Mouse (Mus musculus) heart, embryonic 10.5 days (tissue): ENCODE measurements at regions not wholly inside any gene's neighbourhood (a gene's known extent, or its start where the extent isn't known, plus 50 kb on each side); places are given as distances from the start of the nearest gene placed in this dataset.

Experiments
- DNase-seq: peaks from one replicate; pipeline ENCODE4 v3.0.0-alpha.2; 2017; ENCODE audit warnings: low spot score
- H3K27ac ChIP-seq: fragments of 300-500 bp; sonication (generic); 2 replicates; pipeline ENCODE4 v1.5.1; 2016; ENCODE audit warnings: mild to moderate bottlenecking
- H3K27me3 ChIP-seq: fragments of 300-500 bp; sonication (generic); 2 replicates; pipeline ENCODE4 v1.6.1; 2016; ENCODE audit warnings: mild to moderate bottlenecking; ENCODE audit not compliant: poor library complexity, insufficient read depth, severe bottlenecking
- H3K36me3 ChIP-seq: fragments of 300-500 bp; sonication (generic); 2 replicates; pipeline ENCODE4 v1.6.1; 2016; ENCODE audit warnings: mild to moderate bottlenecking, moderate library complexity
- H3K4me1 ChIP-seq: fragments of 300-500 bp; sonication (generic); 2 replicates; pipeline ENCODE4 v1.6.1; 2016; ENCODE audit warnings: mild to moderate bottlenecking
- H3K4me3 ChIP-seq: fragments of 300-500 bp; sonication (generic); 2 replicates; pipeline ENCODE4 v1.5.1; 2016; ENCODE audit warnings: mild to moderate bottlenecking, moderate library complexity
- H3K9me3 ChIP-seq: fragments of 300-500 bp; sonication (generic); 2 replicates; pipeline ENCODE4 v1.6.1; 2016; ENCODE audit warnings: mild to moderate bottlenecking, moderate library complexity
- WGBS: fragments of 180-500 bp; shearing (Covaris S2); methylation state at CpG from one replicate; pipeline ENCODE4 v1.1.7; 2016; 5-methylcytosine and 5-hydroxymethylcytosine counted together

GRCm38 (mm10) chr10:118640810-118641427 is 200.1 kb downstream of the Ifng start:
- 71% methylated on average over 12 of the region's 12 CpGs for WGBS

GRCm38 (mm10) chr10:118643622-118644021 is 202.8 kb downstream of the Ifng start:
- Histone ChIP-seq H3K36me3 (no peaks in the 10 kb centered on the region), H3K4me3 (no peak overlapping the region), H3K27me3 (no peaks in the 10 kb centered on the region), H3K4me1 (0 out of 2 replicates have a peak, but pooled peaks cover 14% of the 10 kb centered on the region), H3K9me3 (no peaks in the 10 kb centered on the region), H3K27ac (no peak overlapping the region)
- no peak for DNase-seq
- 73% methylated on average over 8 of the region's 8 CpGs for WGBS

More at GRCm38 (mm10) chr10:118640810-118641427, 200.1 kb downstream of the Ifng start:
- DNase-seq: no peak
- H3K9me3 ChIP-seq: no peaks in the 10 kb centered on the region
- H3K27me3 ChIP-seq: no peaks in the 10 kb centered on the region
- H3K36me3 ChIP-seq: no peaks in the 10 kb centered on the region
- no peak overlapping the region for H3K4me3 ChIP-seq
- H3K27ac ChIP-seq: no peak overlapping the region
- 0 out of 2 replicates have a peak, but pooled peaks cover 9% of the 10 kb centered on the region for H3K4me1 ChIP-seq

- H3K36me3 ChIP-seq: no peaks in the 10 kb centered on the region
- 56% methylated on average over 2 of the region's 2 CpGs for WGBS
- no peak overlapping the region for H3K4me3 ChIP-seq
- no peak for DNase-seq
- H3K27ac ChIP-seq: no peak overlapping the region
- H3K9me3 ChIP-seq: no peaks in the 10 kb centered on the region
- H3K27me3 ChIP-seq: no peaks in the 10 kb centered on the region
- H3K4me1 ChIP-seq: peaks cover 10% of the 10 kb centered on the region; the same call in 1 of the 2 replicates
Observed at GRCm38 (mm10) chr10:118648111-118648510, 207.3 kb downstream of the Ifng start.

- DNase-seq: no peak
- WGBS: 78% methylated on average over 5 of the region's 5 CpGs
- Histone ChIP-seq H3K27ac (no peak overlapping the region), H3K9me3 (no peaks in the 10 kb centered on the region), H3K4me1 (peaks cover 7% of the 10 kb centered on the region; the same call in 1 of the 2 replicates), H3K36me3 (no peaks in the 10 kb centered on the region), H3K4me3 (no peak overlapping the region), H3K27me3 (no peaks in the 10 kb centered on the region)
Observed at GRCm38 (mm10) chr10:118656561-118656960, 213.4 kb downstream of the Dyrk2 start.

GRCm38 (mm10) chr10:118666009-118666408 is 204.0 kb downstream of the Dyrk2 start:
- H3K4me1 ChIP-seq: no peaks in the 10 kb centered on the region
- no peak overlapping the region for H3K4me3 ChIP-seq
- H3K27me3 ChIP-seq: no peaks in the 10 kb centered on the region
- no peaks in the 10 kb centered on the region for H3K36me3 ChIP-seq
- H3K9me3 ChIP-seq: no peaks in the 10 kb centered on the region
- H3K27ac ChIP-seq: no peak overlapping the region
- 72% methylated on average over 3 of the region's 3 CpGs for WGBS
- DNase-seq: no peak

GRCm38 (mm10) chr10:118675816-118676465 is 194.1 kb downstream of the Dyrk2 start:
- no peaks in the 10 kb centered on the region for H3K27me3 ChIP-seq
- H3K36me3 ChIP-seq: no peaks in the 10 kb centered on the region
- 40% methylated on average over 18 of the region's 18 CpGs for WGBS
- DNase-seq: peak; percentile 79
- peak overlapping the region; percentile 40 for H3K4me3 ChIP-seq
- no peaks in the 10 kb centered on the region for H3K9me3 ChIP-seq
- no peak overlapping the region for H3K27ac ChIP-seq
- H3K4me1 ChIP-seq: peaks cover 16% of the 10 kb centered on the region

- H3K36me3 ChIP-seq: no peaks in the 10 kb centered on the region
- H3K9me3 ChIP-seq: no peaks in the 10 kb centered on the region
- no peak for DNase-seq
- H3K4me3 ChIP-seq: no peak overlapping the region
- H3K27me3 ChIP-seq: no peaks in the 10 kb centered on the region
- H3K27ac ChIP-seq: no peak overlapping the region
- peaks cover 26% of the 10 kb centered on the region for H3K4me1 ChIP-seq
- WGBS: 79% methylated on average over 12 of the region's 12 CpGs
Observed at GRCm38 (mm10) chr10:118678750-118679418, 191.1 kb downstream of the Dyrk2 start.

GRCm38 (mm10) chr10:118679507-118679906 is 190.5 kb downstream of the Dyrk2 start:
- Histone ChIP-seq H3K4me3 (no peak overlapping the region), H3K27ac (no peak overlapping the region), H3K4me1 (peaks cover 26% of the 10 kb centered on the region), H3K9me3 (no peaks in the 10 kb centered on the region), H3K36me3 (no peaks in the 10 kb centered on the region), H3K27me3 (no peaks in the 10 kb centered on the region)
- DNase-seq: no peak
- 84% methylated on average over 5 of the region's 5 CpGs for WGBS

GRCm38 (mm10) chr10:118680896-118681295 is 189.1 kb downstream of the Dyrk2 start:
- no peaks in the 10 kb centered on the region for H3K27me3 ChIP-seq
- H3K9me3 ChIP-seq: no peaks in the 10 kb centered on the region
- H3K27ac ChIP-seq: no peak overlapping the region
- WGBS: 77% methylated on average over 6 of the region's 6 CpGs
- H3K4me3 ChIP-seq: no peak overlapping the region
- DNase-seq: no peak
- H3K4me1 ChIP-seq: peaks cover 18% of the 10 kb centered on the region
- no peaks in the 10 kb centered on the region for H3K36me3 ChIP-seq

GRCm38 (mm10) chr10:118683356-118683755 is 186.7 kb downstream of the Dyrk2 start:
- H3K36me3 ChIP-seq: no peaks in the 10 kb centered on the region
- no peaks in the 10 kb centered on the region for H3K9me3 ChIP-seq
- WGBS: 37% methylated on average over 9 of the region's 9 CpGs
- no peak for DNase-seq
- H3K27me3 ChIP-seq: no peaks in the 10 kb centered on the region
- H3K4me3 ChIP-seq: no peak overlapping the region
- peak overlapping the region; percentile 42; the same call in 1 of the 2 replicates for H3K27ac ChIP-seq
- peaks cover 10% of the 10 kb centered on the region; the same call in 1 of the 2 replicates for H3K4me1 ChIP-seq

GRCm38 (mm10) chr10:118699292-118699691 is 170.7 kb downstream of the Dyrk2 start:
- 64% methylated on average over 3 of the region's 3 CpGs for WGBS
- peak; percentile 28 for DNase-seq
- no peaks in the 10 kb centered on the region for H3K27me3 ChIP-seq
- H3K4me1 ChIP-seq: no peaks in the 10 kb centered on the region
- H3K4me3 ChIP-seq: no peak overlapping the region
- no peaks in the 10 kb centered on the region for H3K9me3 ChIP-seq
- H3K27ac ChIP-seq: no peak overlapping the region
- no peaks in the 10 kb centered on the region for H3K36me3 ChIP-seq

GRCm38 (mm10) chr10:118700115-118700514 is 169.9 kb downstream of the Dyrk2 start:
- no peak for DNase-seq
- Histone ChIP-seq H3K4me3 (no peak overlapping the region), H3K36me3 (no peaks in the 10 kb centered on the region), H3K27ac (no peak overlapping the region), H3K4me1 (no peaks in the 10 kb centered on the region), H3K27me3 (no peaks in the 10 kb centered on the region), H3K9me3 (no peaks in the 10 kb centered on the region)
- 92% methylated on average over 4 of the region's 4 CpGs for WGBS

- no peak for DNase-seq
- Histone ChIP-seq H3K4me1 (peaks cover 3% of the 10 kb centered on the region; the same call in 1 of the 2 replicates), H3K9me3 (no peaks in the 10 kb centered on the region), H3K4me3 (no peak overlapping the region), H3K27ac (no peak overlapping the region), H3K36me3 (no peaks in the 10 kb centered on the region), H3K27me3 (no peaks in the 10 kb centered on the region)
- 91% methylated on average over 3 of the region's 3 CpGs for WGBS
Observed at GRCm38 (mm10) chr10:118706020-118706419, 164.0 kb downstream of the Dyrk2 start.
